Mouse (Mus musculus): ENCODE results near the gene Rapgef5.

- TF ChIP-seq CTCF (IDR thresholded peaks at IDR 0.05; ENCODE audit: low read depth) (no peak), EP300 (IDR thresholded peaks at IDR 0.05; ENCODE audit: low read depth) (no peak)
Observed at GRCm38 (mm10) chr12:117533176-117534086, 17.2 kb downstream of the Rapgef5 start.

All from liver, embryonic 14.5 days (tissue).